Mouse (Mus musculus): ENCODE results near the gene Vps18.

- TF ChIP-seq EP300 (IDR thresholded peaks at IDR 0.05; ENCODE audit: low read depth) (no peak), CTCF (IDR thresholded peaks at IDR 0.05; ENCODE audit: low read depth) (no peak)
These were observed 37.1 kb downstream of the Vps18 start, which contains the start of gene Dll4 for GRCm38 (mm10) chr2:119325568-119326143.

Measured in liver, embryonic 14.5 days (tissue).